Mouse (Mus musculus): ENCODE data around the gene Gm5426. TPM values are rescaled to one million over a fixed set of nuclear protein-coding genes. Genes with fewer than 3 reads are reported as not detected.
"Not testable (repeated sequence)": the region's sequence is repeated elsewhere in the genome, so short reads cannot be mapped to it uniquely, and the experiment has no call there.

Gm5426 gene
- polyA plus RNA-seq, 1 experiment: not detected

- no peak for TF ChIP-seq POLR2A (IDR thresholded peaks at IDR 0.05; ENCODE audit: control insufficient read depth, low read depth, low read length)
- no peak for TF ChIP-seq CTCF (IDR thresholded peaks at IDR 0.05; ENCODE audit: control insufficient read depth, insufficient read depth, insufficient replicate concordance, low read depth, low read length)
- Histone ChIP-seq H3K4me3 (ENCODE audit: control insufficient read depth, low read depth, low read length) (no peak overlapping the region), H3K27ac (ENCODE audit: control insufficient read depth, insufficient read depth, low read depth, low read length) (no peak overlapping the region)
These were observed 2.2 kb downstream of the Gm5426 start for GRCm38 (mm10) chr10:96138585-96138984.

DNA sequence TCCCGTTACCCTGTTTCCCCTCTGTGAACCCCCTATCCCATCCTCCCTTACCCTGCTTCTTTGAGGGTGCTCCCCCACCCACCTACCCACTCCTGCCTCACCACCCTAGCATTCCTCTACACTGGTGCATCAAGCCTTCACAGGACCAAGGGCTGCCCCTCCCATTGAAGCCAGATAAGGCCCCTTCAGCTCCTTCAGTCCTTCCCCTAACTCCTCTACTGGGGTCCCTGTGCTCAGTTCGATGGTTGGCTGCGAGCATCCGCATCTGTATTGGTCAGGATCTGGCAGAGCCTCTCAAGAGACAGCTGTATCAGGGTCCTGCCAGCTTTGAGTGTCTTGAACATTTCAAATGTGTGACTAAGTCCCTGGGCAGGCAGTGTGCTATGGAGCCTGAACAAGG, 2.9 kb downstream of the Gm5426 start:
- H3K36me3 ChIP-seq (ENCODE audit: control insufficient read depth, insufficient read depth, low read length); H3K4me3 ChIP-seq (ENCODE audit: control insufficient read depth, low read depth, low read length); H3K27ac ChIP-seq (ENCODE audit: control insufficient read depth, insufficient read depth, low read depth, low read length); H3K4me1 ChIP-seq (ENCODE audit: control insufficient read depth, insufficient read depth, low read length); H3K27me3 ChIP-seq (ENCODE audit: control insufficient read depth, insufficient read depth, low read length): not testable (repeated sequence)

More at GRCm38 (mm10) chr10:96138585-96138984, 2.2 kb downstream of the Gm5426 start:
- H3K27me3 ChIP-seq (ENCODE audit: control insufficient read depth, insufficient read depth, low read length): no peaks in the 10 kb centered on the region
- H3K4me1 ChIP-seq (ENCODE audit: control insufficient read depth, insufficient read depth, low read length): no peaks in the 10 kb centered on the region
- no peaks in the 10 kb centered on the region for H3K36me3 ChIP-seq (ENCODE audit: control insufficient read depth, insufficient read depth, low read length)

DNA sequence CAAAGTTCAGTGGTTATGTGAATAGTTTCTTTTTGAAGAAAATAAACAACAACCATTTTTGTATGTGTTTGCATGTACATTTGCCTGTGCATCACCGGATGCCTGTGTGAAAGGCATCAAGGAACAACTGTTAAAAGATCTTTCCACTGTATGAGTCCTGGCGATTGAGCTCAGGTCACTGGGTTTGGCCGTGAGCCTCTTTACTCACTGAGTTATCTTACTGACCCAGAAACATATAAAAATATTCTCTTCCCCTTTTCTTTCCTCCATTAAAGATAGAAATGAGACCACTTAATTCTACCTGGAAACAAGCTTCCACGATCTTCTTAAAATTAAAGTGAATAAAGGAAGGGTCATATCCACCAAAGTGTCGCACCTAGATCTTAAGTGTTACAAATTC, 10.2 kb downstream of the Gm5426 start:
- TF ChIP-seq POLR2A (IDR thresholded peaks at IDR 0.05; ENCODE audit: control insufficient read depth, low read depth, low read length) (no peak), CTCF (IDR thresholded peaks at IDR 0.05; ENCODE audit: control insufficient read depth, insufficient read depth, insufficient replicate concordance, low read depth, low read length) (no peak)
- no peaks in the 10 kb centered on the region for H3K27me3 ChIP-seq (ENCODE audit: control insufficient read depth, insufficient read depth, low read length)

GRCm38 (mm10) chr10:96148250-96148699, 11.9 kb downstream of the Gm5426 start:
- H3K4me1 ChIP-seq (ENCODE audit: control insufficient read depth, insufficient read depth, low read length): no peaks in the 10 kb centered on the region
- TF ChIP-seq CTCF (IDR thresholded peaks at IDR 0.05; ENCODE audit: control insufficient read depth, insufficient read depth, insufficient replicate concordance, low read depth, low read length): no peak
- TF ChIP-seq POLR2A (IDR thresholded peaks at IDR 0.05; ENCODE audit: control insufficient read depth, low read depth, low read length): no peak
- H3K27ac ChIP-seq (ENCODE audit: control insufficient read depth, insufficient read depth, low read depth, low read length): no peak overlapping the region
- no peak overlapping the region for H3K4me3 ChIP-seq (ENCODE audit: control insufficient read depth, low read depth, low read length)
- H3K36me3 ChIP-seq (ENCODE audit: control insufficient read depth, insufficient read depth, low read length): no peaks in the 10 kb centered on the region
- no peaks in the 10 kb centered on the region for H3K27me3 ChIP-seq (ENCODE audit: control insufficient read depth, insufficient read depth, low read length)

More for the DNA sequence above, 10.2 kb downstream of the Gm5426 start:
- no peaks in the 10 kb centered on the region for H3K4me1 ChIP-seq (ENCODE audit: control insufficient read depth, insufficient read depth, low read length)
- H3K27ac ChIP-seq (ENCODE audit: control insufficient read depth, insufficient read depth, low read depth, low read length): no peak overlapping the region
- H3K36me3 ChIP-seq (ENCODE audit: control insufficient read depth, insufficient read depth, low read length): no peaks in the 10 kb centered on the region
- H3K4me3 ChIP-seq (ENCODE audit: control insufficient read depth, low read depth, low read length): no peak overlapping the region

- Histone ChIP-seq H3K36me3 (ENCODE audit: control insufficient read depth, insufficient read depth, low read length) (no peaks in the 10 kb centered on the region), H3K27me3 (ENCODE audit: control insufficient read depth, insufficient read depth, low read length) (no peaks in the 10 kb centered on the region), H3K4me3 (ENCODE audit: control insufficient read depth, low read depth, low read length) (no peak overlapping the region), H3K27ac (ENCODE audit: control insufficient read depth, insufficient read depth, low read depth, low read length) (no peak overlapping the region), H3K4me1 (ENCODE audit: control insufficient read depth, insufficient read depth, low read length) (no peaks in the 10 kb centered on the region)
- no peak for TF ChIP-seq POLR2A (IDR thresholded peaks at IDR 0.05; ENCODE audit: control insufficient read depth, low read depth, low read length)
These were observed 14.2 kb downstream of the Gm5426 start for GRCm38 (mm10) chr10:96150401-96151116.

DNA sequence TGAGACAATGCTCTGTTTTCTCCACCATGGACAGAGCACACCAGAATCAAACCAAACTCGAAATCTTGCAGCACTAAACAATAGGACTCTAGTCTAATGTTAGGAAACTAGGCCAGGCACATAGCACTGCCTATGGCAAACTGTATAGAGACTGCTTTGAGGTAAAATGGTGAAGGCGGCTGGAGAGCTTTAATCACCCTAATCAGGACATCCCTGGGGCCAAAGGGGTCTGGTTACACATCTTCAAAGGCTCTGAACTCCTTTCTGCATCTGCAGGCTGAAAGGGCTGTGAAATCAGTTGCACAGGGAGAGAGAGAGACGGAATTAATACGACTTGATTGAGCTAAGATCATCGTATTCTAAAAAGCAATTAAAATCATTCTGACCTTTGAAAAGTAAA, 16.9 kb downstream of the Gm5426 start:
- Histone ChIP-seq H3K27ac (ENCODE audit: control insufficient read depth, insufficient read depth, low read depth, low read length) (no peak overlapping the region), H3K4me3 (ENCODE audit: control insufficient read depth, low read depth, low read length) (no peak overlapping the region), H3K27me3 (ENCODE audit: control insufficient read depth, insufficient read depth, low read length) (no peaks in the 10 kb centered on the region), H3K4me1 (ENCODE audit: control insufficient read depth, insufficient read depth, low read length) (no peaks in the 10 kb centered on the region), H3K36me3 (ENCODE audit: control insufficient read depth, insufficient read depth, low read length) (no peaks in the 10 kb centered on the region)
- no peak for TF ChIP-seq CTCF (IDR thresholded peaks at IDR 0.05; ENCODE audit: control insufficient read depth, insufficient read depth, insufficient replicate concordance, low read depth, low read length)
- no peak for TF ChIP-seq POLR2A (IDR thresholded peaks at IDR 0.05; ENCODE audit: control insufficient read depth, low read depth, low read length)

- no peak overlapping the region for H3K4me3 ChIP-seq (ENCODE audit: control insufficient read depth, low read depth, low read length)
- no peaks in the 10 kb centered on the region for H3K36me3 ChIP-seq (ENCODE audit: control insufficient read depth, insufficient read depth, low read length)
- no peaks in the 10 kb centered on the region for H3K27me3 ChIP-seq (ENCODE audit: control insufficient read depth, insufficient read depth, low read length)
- no peak overlapping the region for H3K27ac ChIP-seq (ENCODE audit: control insufficient read depth, insufficient read depth, low read depth, low read length)
- H3K4me1 ChIP-seq (ENCODE audit: control insufficient read depth, insufficient read depth, low read length): no peaks in the 10 kb centered on the region
- TF ChIP-seq CTCF (IDR thresholded peaks at IDR 0.05; ENCODE audit: control insufficient read depth, insufficient read depth, insufficient replicate concordance, low read depth, low read length): no peak
- TF ChIP-seq POLR2A (IDR thresholded peaks at IDR 0.05; ENCODE audit: control insufficient read depth, low read depth, low read length): no peak
These were observed 26.7 kb downstream of the Gm5426 start for GRCm38 (mm10) chr10:96162975-96163706.

Data from testis, adult 2 months (tissue).